Mouse (Mus musculus): ENCODE results near the gene Ccdc125. TPM values are rescaled to one million over a fixed set of nuclear protein-coding genes. Genes with fewer than 3 reads are reported as not detected.
"Not testable (repeated sequence)": the region's sequence is repeated elsewhere in the genome, so short reads cannot be mapped to it uniquely, and the experiment has no call there.

Gene Ccdc125
- polyA plus RNA-seq, 1 experiment from 2014 or later: 4.7 TPM

GRCm38 (mm10) chr13:100725194-100725593 is 55.7 kb downstream of the Ccdc125 start:
- Histone ChIP-seq H3K9me3 (no peaks in the 10 kb centered on the region), H3K36me3 (peaks cover 57% of the 10 kb centered on the region), H3K27ac (no peak overlapping the region), H3K27me3 (no peaks in the 10 kb centered on the region), H3K4me1 (peaks cover 9% of the 10 kb centered on the region), H3K4me3 (no peak overlapping the region), H3K4me2 (no peak overlapping the region), H3K9ac (no peak overlapping the region)
- WGBS: 88% methylated on average over 10 of the region's 10 CpGs
- no peak for ATAC-seq (ENCODE audit: insufficient number of reproducible peaks, insufficient read depth, low FRiP score, low TSS enrichment, low read depth)

- WGBS: 92% methylated on average over 5 of the region's 5 CpGs
- Histone ChIP-seq H3K27me3 (no peaks in the 10 kb centered on the region), H3K9ac (no peak overlapping the region), H3K27ac (no peak overlapping the region), H3K36me3 (peaks cover 34% of the 10 kb centered on the region), H3K9me3 (no peaks in the 10 kb centered on the region), H3K4me1 (peaks cover 9% of the 10 kb centered on the region), H3K4me3 (no peak overlapping the region), H3K4me2 (no peak overlapping the region)
- no peak for ATAC-seq (ENCODE audit: insufficient number of reproducible peaks, insufficient read depth, low FRiP score, low TSS enrichment, low read depth)
Measured at GRCm38 (mm10) chr13:100728086-100728485, 58.6 kb downstream of the Ccdc125 start.

GRCm38 (mm10) chr13:100728530-100728929 is 59.0 kb downstream of the Ccdc125 start:
- not testable (repeated sequence) for H3K9me3 ChIP-seq; H3K4me1 ChIP-seq; H3K4me3 ChIP-seq; H3K27ac ChIP-seq; ATAC-seq (ENCODE audit: insufficient number of reproducible peaks, insufficient read depth, low FRiP score, low TSS enrichment, low read depth); H3K4me2 ChIP-seq; H3K9ac ChIP-seq; H3K27me3 ChIP-seq
- peaks cover 33% of the 10 kb centered on the region for H3K36me3 ChIP-seq
- 90% methylated on average over 4 of the region's 4 CpGs for WGBS

GRCm38 (mm10) chr13:100730153-100730860 is 60.8 kb downstream of the Ccdc125 start:
- Histone ChIP-seq H3K4me2 (peak overlapping the region; percentile 68), H3K36me3 (peaks cover 28% of the 10 kb centered on the region), H3K9me3 (no peaks in the 10 kb centered on the region), H3K27me3 (no peaks in the 10 kb centered on the region), H3K4me3 (peak overlapping the region; percentile 93), H3K9ac (peak overlapping the region; percentile 94), H3K4me1 (peaks cover 9% of the 10 kb centered on the region), H3K27ac (peak overlapping the region; percentile 94)
- under 1% methylated on average over 30 of the region's 30 CpGs for WGBS
- ATAC-seq (ENCODE audit: insufficient number of reproducible peaks, insufficient read depth, low FRiP score, low TSS enrichment, low read depth): no peak

- H3K9ac ChIP-seq: peak within 1 kb of the TSS; percentile 94
- H3K4me1 ChIP-seq: peaks cover 9% of the 10 kb centered on the region
- WGBS: 0% methylated on average over 19 of the region's 19 CpGs
- peaks cover 28% of the 10 kb centered on the region for H3K36me3 ChIP-seq
- peak within 1 kb of the TSS; percentile 93 for H3K4me3 ChIP-seq
- no peaks in the 10 kb centered on the region for H3K27me3 ChIP-seq
- H3K9me3 ChIP-seq: no peaks in the 10 kb centered on the region
- peak within 1 kb of the TSS; percentile 68 for H3K4me2 ChIP-seq
- peak within 1 kb of the TSS; percentile 94 for H3K27ac ChIP-seq
- peak; percentile 94 for ATAC-seq (ENCODE audit: insufficient number of reproducible peaks, insufficient read depth, low FRiP score, low TSS enrichment, low read depth)
Measured at GRCm38 (mm10) chr13:100730861-100731176, 61.3 kb downstream of the Ccdc125 start, which contains the start of gene Cdk7. Cdk7 (minus strand) TSS chr13:100730939.

GRCm38 (mm10) chr13:100731462-100732046 is 62.0 kb downstream of the Ccdc125 start:
- Histone ChIP-seq H3K4me2 (peak overlapping the region; percentile 68; the same call in 1 of the 2 replicates), H3K36me3 (peaks cover 30% of the 10 kb centered on the region), H3K27ac (peak overlapping the region; percentile 94)
- not testable (repeated sequence) for H3K9me3 ChIP-seq; H3K27me3 ChIP-seq; H3K4me3 ChIP-seq; H3K9ac ChIP-seq; ATAC-seq (ENCODE audit: insufficient number of reproducible peaks, insufficient read depth, low FRiP score, low TSS enrichment, low read depth); H3K4me1 ChIP-seq
- WGBS: 87% methylated on average over 6 of the region's 6 CpGs

- Histone ChIP-seq H3K4me2 (no peak overlapping the region), H3K4me3 (no peak overlapping the region), H3K9me3 (no peaks in the 10 kb centered on the region), H3K4me1 (peaks cover 9% of the 10 kb centered on the region), H3K27me3 (no peaks in the 10 kb centered on the region), H3K27ac (no peak overlapping the region), H3K9ac (no peak overlapping the region), H3K36me3 (peaks cover 31% of the 10 kb centered on the region)
- ATAC-seq (ENCODE audit: insufficient number of reproducible peaks, insufficient read depth, low FRiP score, low TSS enrichment, low read depth): no peak
- 87% methylated on average over 2 of the region's 2 CpGs for WGBS
Measured at GRCm38 (mm10) chr13:100732756-100733155, 63.2 kb downstream of the Ccdc125 start.

- H3K9me3 ChIP-seq: no peaks in the 10 kb centered on the region
- H3K4me1 ChIP-seq: peaks cover 12% of the 10 kb centered on the region
- peaks cover 8% of the 10 kb centered on the region for H3K36me3 ChIP-seq
- no peak for ATAC-seq (ENCODE audit: insufficient number of reproducible peaks, insufficient read depth, low FRiP score, low TSS enrichment, low read depth)
- H3K9ac ChIP-seq: no peak overlapping the region
- 91% methylated on average over 5 of the region's 5 CpGs for WGBS
- H3K4me2 ChIP-seq: no peak overlapping the region
- H3K27ac ChIP-seq: no peak overlapping the region
- no peaks in the 10 kb centered on the region for H3K27me3 ChIP-seq
- no peak overlapping the region for H3K4me3 ChIP-seq
Measured at GRCm38 (mm10) chr13:100742831-100743230, 73.3 kb downstream of the Ccdc125 start.

GRCm38 (mm10) chr13:100743346-100744035 is 74.0 kb downstream of the Ccdc125 start:
- no peaks in the 10 kb centered on the region for H3K9me3 ChIP-seq
- peak overlapping the region; percentile 67 for H3K4me2 ChIP-seq
- peaks cover 3% of the 10 kb centered on the region for H3K36me3 ChIP-seq
- H3K27ac ChIP-seq: peak overlapping the region; percentile 93
- 73% methylated on average over 11 of the region's 11 CpGs for WGBS
- 0 out of 2 replicates have a peak, but pooled peaks have one; percentile 16 for ATAC-seq (ENCODE audit: insufficient number of reproducible peaks, insufficient read depth, low FRiP score, low TSS enrichment, low read depth)
- H3K4me3 ChIP-seq: peak overlapping the region; percentile 79
- H3K9ac ChIP-seq: peak overlapping the region; percentile 85
- H3K27me3 ChIP-seq: no peaks in the 10 kb centered on the region
- peaks cover 12% of the 10 kb centered on the region for H3K4me1 ChIP-seq

GRCm38 (mm10) chr13:100744036-100744744 is 74.7 kb downstream of the Ccdc125 start, which contains the start of gene Mrps36:
Mrps36 (minus strand) TSS chr13:100744659.
- peak; percentile 89 for ATAC-seq (ENCODE audit: insufficient number of reproducible peaks, insufficient read depth, low FRiP score, low TSS enrichment, low read depth)
- Histone ChIP-seq H3K27ac (peak within 1 kb of the TSS; percentile 93), H3K36me3 (no peaks in the 10 kb centered on the region), H3K9me3 (no peaks in the 10 kb centered on the region), H3K4me1 (peaks cover 12% of the 10 kb centered on the region), H3K4me2 (peak within 1 kb of the TSS; percentile 67), H3K4me3 (peak within 1 kb of the TSS; percentile 79), H3K9ac (peak within 1 kb of the TSS; percentile 85), H3K27me3 (no peaks in the 10 kb centered on the region)
- WGBS: under 1% methylated on average over 52 of the region's 52 CpGs

GRCm38 (mm10) chr13:100746090-100746489 is 76.6 kb downstream of the Ccdc125 start:
- no peak overlapping the region for H3K9ac ChIP-seq
- H3K36me3 ChIP-seq: no peaks in the 10 kb centered on the region
- H3K4me1 ChIP-seq: peaks cover 12% of the 10 kb centered on the region
- no peak overlapping the region for H3K4me2 ChIP-seq
- 85% methylated on average over 3 of the region's 3 CpGs for WGBS
- H3K27ac ChIP-seq: no peak overlapping the region
- no peak overlapping the region for H3K4me3 ChIP-seq
- H3K27me3 ChIP-seq: no peaks in the 10 kb centered on the region
- no peaks in the 10 kb centered on the region for H3K9me3 ChIP-seq
- ATAC-seq (ENCODE audit: insufficient number of reproducible peaks, insufficient read depth, low FRiP score, low TSS enrichment, low read depth): no peak

All from embryonic facial prominence, embryonic 13.5 days (tissue).